Mouse (Mus musculus): ENCODE measurements around the gene Strn3.

DNA sequence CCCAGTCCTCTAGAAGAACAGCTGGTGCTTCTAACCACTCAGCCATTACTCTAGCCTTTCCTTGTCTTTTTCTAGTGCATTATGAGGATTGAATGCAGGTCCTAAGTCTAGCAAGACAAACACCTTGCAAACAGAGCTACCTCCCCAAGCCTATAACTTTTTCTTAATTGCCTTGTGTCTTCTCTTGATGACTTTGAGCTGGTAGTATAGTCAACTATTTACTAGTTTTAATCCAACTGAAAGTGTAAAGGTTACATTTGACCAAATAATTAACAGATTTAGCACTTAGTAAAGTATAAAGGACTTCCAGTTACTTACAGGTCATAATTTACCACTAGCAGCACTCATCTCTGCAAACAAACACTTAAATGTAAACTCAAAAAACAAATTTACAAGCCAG, 28.7 kb downstream of the Strn3 start:
- no peak for TF ChIP-seq GATA1 (IDR thresholded peaks at IDR 0.05; ENCODE audit: borderline replicate concordance, low read length)
- no peak for TF ChIP-seq FLI1 (IDR thresholded peaks at IDR 0.05; ENCODE audit: low read length)
